Mouse (Mus musculus) MEL (cell line): ENCODE measurements around the gene Naa16. TPM values are rescaled to one million over a fixed set of nuclear protein-coding genes. Genes with fewer than 3 reads are reported as not detected.

Experiments
- DNase-seq: peaks from one replicate; pipeline ENCODE4 v3.0.0; 2011; ENCODE audit warnings: low read depth, low spot score
- H3K27ac ChIP-seq: 2 replicates; pipeline ENCODE4 v1.5.1; 2012; ENCODE audit warnings: low read depth, mild to moderate bottlenecking, control low read depth, low read length, moderate library complexity; ENCODE audit not compliant: control insufficient read depth
- H3K27me3 ChIP-seq, 2 experiments: fragments of 150-350 bp in 1 of 2; sonication (generic) in 1 of 2; 2 replicates each; pipeline ENCODE4 v1.6.1; 2012; ENCODE audit warnings: low read length in 2 of 2, mild to moderate bottlenecking in 2 of 2, improper control_type of control experiment in 1 of 2, moderate library complexity in 1 of 2; ENCODE audit not compliant: insufficient read depth in 2 of 2, control insufficient read depth in 1 of 2
- H3K36me3 ChIP-seq, 2 experiments: 2 replicates each; pipeline ENCODE4 v1.6.1; 2012 to 2014; ENCODE audit warnings: low read length in 2 of 2, improper control_type of control experiment in 1 of 2, inconsistent platforms in 1 of 2, mild to moderate bottlenecking in 1 of 2; ENCODE audit not compliant: insufficient read depth in 2 of 2, control insufficient read depth in 1 of 2
- H3K4me1 ChIP-seq, 2 experiments: fragments of 150-350 bp in 1 of 2; sonication (generic) in 1 of 2; 2 replicates each; pipeline ENCODE4 v1.6.1; 2012; ENCODE audit warnings: low read length in 2 of 2, improper control_type of control experiment in 1 of 2, mild to moderate bottlenecking in 1 of 2; ENCODE audit not compliant: insufficient read depth in 2 of 2, control insufficient read depth in 1 of 2
- H3K4me3 ChIP-seq, 2 experiments: fragments of 150-350 bp in 1 of 2; sonication (generic) in 1 of 2; 2 replicates each; pipeline ENCODE4 v1.5.1; 2012; ENCODE audit warnings: low read depth in 2 of 2, low read length in 2 of 2, mild to moderate bottlenecking in 2 of 2, moderate library complexity in 2 of 2, control low read depth in 1 of 2, improper control_type of control experiment in 1 of 2; ENCODE audit not compliant: control insufficient read depth in 1 of 2, insufficient read depth in 1 of 2
- H3K79me2 ChIP-seq: 2 replicates; pipeline ENCODE4 v1.6.1; 2012; ENCODE audit warnings: mild to moderate bottlenecking, low read length, moderate library complexity; ENCODE audit not compliant: control insufficient read depth, poor library complexity, insufficient read depth
- H3K9ac ChIP-seq: 2 replicates; pipeline ENCODE4 v1.6.1; 2012; ENCODE audit warnings: low read depth, mild to moderate bottlenecking, control low read depth, low read length, moderate library complexity; ENCODE audit not compliant: control insufficient read depth, poor library complexity, severe bottlenecking
- H3K9me3 ChIP-seq: fragments of 150-350 bp; sonication (generic); replicated peaks from 2 replicates; pipeline ENCODE4 v1.6.1; 2012; ENCODE audit warnings: mild to moderate bottlenecking, low read length, improper control_type of control experiment, moderate library complexity; ENCODE audit not compliant: insufficient read depth
- CHD1 ChIP-seq: IDR thresholded peaks from 2 replicates; pipeline ENCODE4 v1.6.1; 2012; ENCODE audit warnings: low read depth, mild to moderate bottlenecking, inconsistent platforms, low read length, improper control_type of control experiment
- CTCF ChIP-seq, 3 experiments: IDR thresholded peaks in 2 of 3; conservative IDR thresholded peaks in 1 of 3; 2 replicates each; pipeline ENCODE4 v1.5.1; 2011 to 2012; ENCODE audit warnings: low read length in 3 of 3, low read depth in 2 of 3, mild to moderate bottlenecking in 2 of 3, improper control_type of control experiment in 1 of 3, inconsistent platforms in 1 of 3, mixed read lengths in 1 of 3, moderate library complexity in 1 of 3; ENCODE audit not compliant: control insufficient read depth in 1 of 3, insufficient read depth in 1 of 3, poor library complexity in 1 of 3, severe bottlenecking in 1 of 3
- E2F4 ChIP-seq: IDR thresholded peaks from 2 replicates; pipeline ENCODE4 v1.6.1; 2011; ENCODE audit warnings: low read depth, low read length, improper control_type of control experiment, borderline replicate concordance
- EP300 ChIP-seq, 2 experiments: IDR thresholded peaks; 2 replicates each; pipeline ENCODE4 v1.6.1; 2011; ENCODE audit warnings: improper control_type of control experiment in 2 of 2, low read length in 2 of 2, low read depth in 1 of 2, mild to moderate bottlenecking in 1 of 2
- KAT2A ChIP-seq: conservative IDR thresholded peaks from 2 replicates; pipeline ENCODE4 v1.6.1; 2012; ENCODE audit warnings: low read depth, low read length, improper control_type of control experiment, inconsistent platforms
- MAFK ChIP-seq: IDR thresholded peaks from 2 replicates; pipeline ENCODE4 v1.6.1; 2011; ENCODE audit warnings: low read depth, mild to moderate bottlenecking, low read length, improper control_type of control experiment, borderline replicate concordance
- MAX ChIP-seq: IDR thresholded peaks from 2 replicates; pipeline ENCODE4 v1.6.1; 2011; ENCODE audit warnings: low read length, improper control_type of control experiment
- MAZ ChIP-seq: IDR thresholded peaks from 2 replicates; pipeline ENCODE4 v1.6.1; 2012; ENCODE audit warnings: low read depth, mild to moderate bottlenecking, inconsistent platforms, low read length, improper control_type of control experiment
- MEF2A ChIP-seq: IDR thresholded peaks from 2 replicates; pipeline ENCODE4 v1.6.1; 2014; ENCODE audit warnings: low read depth, mild to moderate bottlenecking, inconsistent platforms, low read length, improper control_type of control experiment; ENCODE audit not compliant: poor library complexity, insufficient replicate concordance, severe bottlenecking; ENCODE audit errors: extremely low read depth
- MYB ChIP-seq: IDR thresholded peaks from 2 replicates; pipeline ENCODE4 v1.6.1; 2011; ENCODE audit warnings: mild to moderate bottlenecking, low read depth, low read length, improper control_type of control experiment
- MYC ChIP-seq: IDR thresholded peaks from 2 replicates; pipeline ENCODE4 v1.6.1; 2011; ENCODE audit warnings: low read depth, mild to moderate bottlenecking, low read length, improper control_type of control experiment, moderate library complexity
- NELFE ChIP-seq: IDR thresholded peaks from 2 replicates; pipeline ENCODE4 v1.6.1; 2011; ENCODE audit warnings: low read depth, low read length, improper control_type of control experiment
- NRF1 ChIP-seq: IDR thresholded peaks from 2 replicates; pipeline ENCODE4 v1.6.1; 2014; ENCODE audit warnings: low read depth, mild to moderate bottlenecking, inconsistent platforms, low read length, improper control_type of control experiment, moderate library complexity; ENCODE audit not compliant: poor library complexity, insufficient read depth, severe bottlenecking
- POLR2A ChIP-seq, 2 experiments: IDR thresholded peaks; 2 replicates each; pipeline ENCODE4 v1.6.1; 2011 to 2012; ENCODE audit warnings: low read length in 2 of 2, mild to moderate bottlenecking in 2 of 2, control low read depth in 1 of 2, improper control_type of control experiment in 1 of 2, low read depth in 1 of 2, moderate library complexity in 1 of 2; ENCODE audit not compliant: control insufficient read depth in 1 of 2, insufficient read depth in 1 of 2, poor library complexity in 1 of 2
- POLR2AphosphoS5 ChIP-seq: IDR thresholded peaks from 2 replicates; pipeline ENCODE4 v1.6.1; 2012; ENCODE audit warnings: low read depth, borderline replicate concordance, mild to moderate bottlenecking, inconsistent platforms, low read length, moderate library complexity, mixed read lengths
- RAD21 ChIP-seq: IDR thresholded peaks from 2 replicates; pipeline ENCODE4 v1.6.1; 2011; ENCODE audit warnings: mild to moderate bottlenecking, low read depth, low read length, improper control_type of control experiment
- SMC3 ChIP-seq: IDR thresholded peaks from 2 replicates; pipeline ENCODE4 v1.6.1; 2011; ENCODE audit warnings: low read depth, low read length, improper control_type of control experiment
- TBP ChIP-seq: IDR thresholded peaks from 2 replicates; pipeline ENCODE4 v1.8.0; 2011; ENCODE audit warnings: low read depth, low read length, improper control_type of control experiment
- UBTF ChIP-seq: IDR thresholded peaks from 2 replicates; pipeline ENCODE4 v1.6.1; 2012; ENCODE audit warnings: low read depth, mild to moderate bottlenecking, inconsistent platforms, low read length, improper control_type of control experiment, moderate library complexity, borderline replicate concordance; ENCODE audit not compliant: insufficient read depth
- USF2 ChIP-seq, 2 experiments: IDR thresholded peaks; 2 replicates each; pipeline ENCODE4 v1.6.1; 2011 to 2012; ENCODE audit warnings: improper control_type of control experiment in 2 of 2, low read length in 2 of 2, borderline replicate concordance in 1 of 2, inconsistent platforms in 1 of 2, low read depth in 1 of 2, mild to moderate bottlenecking in 1 of 2; ENCODE audit not compliant: insufficient read depth in 1 of 2
- ZMIZ1 ChIP-seq: IDR thresholded peaks from 2 replicates; pipeline ENCODE4 v1.6.1; 2012; ENCODE audit warnings: low read depth, mild to moderate bottlenecking, inconsistent platforms, low read length, improper control_type of control experiment, moderate library complexity
- ZNF384 ChIP-seq: IDR thresholded peaks from 2 replicates; pipeline ENCODE4 v1.6.1; 2012; ENCODE audit warnings: low read depth, mild to moderate bottlenecking, inconsistent platforms, low read length, improper control_type of control experiment
- polyA plus RNA-seq, 2 experiments: library from polyadenylated mRNA; stranded (reverse) in 1 of 2; unstranded in 1 of 2; fragments of >175 nt in 1 of 2; fragments of >200 nt in 1 of 2; gene quantifications; 2 replicates each; pipeline versions ENCODE4 v1.2.1 to v1.2.4; 2012; ENCODE audit warnings: low replicate concordance in 2 of 2, low read depth in 1 of 2; ENCODE audit not compliant: insufficient read length in 2 of 2, insufficient read depth in 1 of 2, missing spikeins in 1 of 2
- total RNA-seq: library from RNA; depleted of rRNA; stranded (reverse); fragments of 300-350 nt; gene quantifications from 2 replicates; pipeline ENCODE4 v1.2.3, GENCODE M21; 2012

Gene Naa16
- total and polyA plus RNA-seq, 3 experiments, result 22.4 to 51.6 TPM; not detected in 1

DNA sequence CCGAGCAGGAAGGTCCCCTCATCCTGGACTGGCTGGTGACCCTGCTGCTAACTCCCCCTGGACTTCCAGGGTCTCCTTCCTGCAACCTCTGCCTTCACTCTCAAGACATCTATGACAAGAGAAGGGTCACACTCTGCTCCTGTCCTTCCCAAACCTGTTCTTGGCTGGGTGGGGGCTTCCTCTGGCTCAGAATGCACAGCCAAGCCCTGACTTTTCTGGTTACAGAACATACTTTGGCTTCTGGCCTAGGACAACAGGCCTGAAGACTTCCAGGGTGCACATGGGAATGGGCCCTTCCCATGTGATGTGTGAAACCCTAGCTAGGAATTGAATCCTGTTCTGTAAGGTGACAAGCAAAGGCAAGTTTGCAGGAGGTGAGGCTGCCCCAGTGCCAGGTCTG is 111.1 kb downstream of the Naa16 start:
- H3K27ac ChIP-seq, result no peak overlapping the region
- no peaks in the 10 kb centered on the region for H3K79me2 ChIP-seq
- DNase-seq, result no peak
- H3K9me3 ChIP-seq, result no peaks in the 10 kb centered on the region
- no peaks in the 10 kb centered on the region for H3K27me3 ChIP-seq
- TF ChIP-seq E2F4 (no peak), KAT2A (no peak), UBTF (no peak), POLR2AphosphoS5 (no peak), POLR2A (IDR thresholded peaks at IDR 0.05; ENCODE audit: control insufficient read depth in 1 of 2, insufficient read depth in 1 of 2, low read depth in 1 of 2, low read length in 2 of 2, poor library complexity in 1 of 2) (no peak), EP300 (IDR thresholded peaks at IDR 0.05; ENCODE audit: low read depth in 1 of 2, low read length in 2 of 2) (no peak), SMC3 (no peak), MAX (no peak), CHD1 (no peak), ZNF384 (no peak), NRF1 (no peak), USF2 (IDR thresholded peaks at IDR 0.05; ENCODE audit: borderline replicate concordance in 1 of 2, insufficient read depth in 1 of 2, low read depth in 1 of 2, low read length in 2 of 2) (no peak), TBP (no peak), NELFE (no peak), RAD21 (no peak), MEF2A (no peak), MAZ (no peak), MYC (no peak)
- no peak overlapping the region for H3K9ac ChIP-seq
- no peaks in the 10 kb centered on the region for H3K4me1 ChIP-seq
- H3K4me3 ChIP-seq, result no peak overlapping the region
- H3K36me3 ChIP-seq, result no peaks in the 10 kb centered on the region

DNA sequence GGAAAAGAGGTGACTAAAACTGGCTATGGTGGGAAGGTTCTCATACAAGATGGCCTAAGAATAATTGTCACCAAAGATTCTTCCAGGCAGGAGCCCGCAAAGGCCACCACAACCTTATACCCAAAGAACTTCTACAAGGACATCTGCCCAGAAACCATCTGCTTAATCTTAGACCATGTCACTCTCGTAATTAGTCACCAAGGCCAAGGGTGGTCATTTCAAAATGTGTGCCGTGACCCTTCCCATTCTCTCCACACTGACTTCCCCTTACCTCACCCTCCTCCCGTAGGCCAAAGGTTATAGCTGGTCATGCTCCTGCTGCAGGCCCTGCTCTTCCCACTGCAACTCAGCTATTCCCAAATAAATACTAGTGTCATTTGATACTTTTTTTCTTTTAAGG is 111.7 kb downstream of the Naa16 start:
- Histone ChIP-seq H3K27ac (no peak overlapping the region), H3K4me1 (no peaks in the 10 kb centered on the region), H3K4me3 (no peak overlapping the region), H3K36me3 (no peaks in the 10 kb centered on the region)
- no peak for TF ChIP-seq ZNF384
- no peak for TF ChIP-seq POLR2AphosphoS5
- TF ChIP-seq MYB, result no peak
- TF ChIP-seq NRF1, result no peak
- no peak for TF ChIP-seq MAX
- no peak for TF ChIP-seq CTCF (IDR thresholded peaks at IDR 0.05 in 2 of 3, conservative IDR thresholded peaks at IDR 0.05 in 1 of 3; ENCODE audit: control insufficient read depth in 1 of 3, insufficient read depth in 1 of 3, low read depth in 2 of 3, low read length in 3 of 3, poor library complexity in 1 of 3, severe bottlenecking in 1 of 3)
- TF ChIP-seq UBTF, result no peak
- TF ChIP-seq MAFK, result no peak
- no peak for TF ChIP-seq ZMIZ1
- no peak for TF ChIP-seq MYC
- TF ChIP-seq NELFE, result no peak
- TF ChIP-seq KAT2A, result no peak
- no peak for TF ChIP-seq EP300 (IDR thresholded peaks at IDR 0.05; ENCODE audit: low read depth in 1 of 2, low read length in 2 of 2)
- TF ChIP-seq, all 39 proteins: peak for 0
- Histone ChIP-seq H3K9ac (no peak overlapping the region), H3K9me3 (no peaks in the 10 kb centered on the region), H3K27me3 (no peaks in the 10 kb centered on the region), H3K79me2 (no peaks in the 10 kb centered on the region)
- no peak for DNase-seq
